Mouse (Mus musculus) B cell, adult 67 days (primary cell): ENCODE data around the gene Pirb. TPM values are rescaled to one million over a fixed set of nuclear protein-coding genes. Genes with fewer than 3 reads are reported as not detected.

Experiments
- total RNA-seq, 2 experiments: library from RNA; stranded (reverse); gene quantifications; 4 replicates each; pipeline ENCODE4 v1.2.4; 2023

Gene Pirb
- total RNA-seq = 10 to 100 TPM; 34.6 to 37.2 TPM

DNA sequence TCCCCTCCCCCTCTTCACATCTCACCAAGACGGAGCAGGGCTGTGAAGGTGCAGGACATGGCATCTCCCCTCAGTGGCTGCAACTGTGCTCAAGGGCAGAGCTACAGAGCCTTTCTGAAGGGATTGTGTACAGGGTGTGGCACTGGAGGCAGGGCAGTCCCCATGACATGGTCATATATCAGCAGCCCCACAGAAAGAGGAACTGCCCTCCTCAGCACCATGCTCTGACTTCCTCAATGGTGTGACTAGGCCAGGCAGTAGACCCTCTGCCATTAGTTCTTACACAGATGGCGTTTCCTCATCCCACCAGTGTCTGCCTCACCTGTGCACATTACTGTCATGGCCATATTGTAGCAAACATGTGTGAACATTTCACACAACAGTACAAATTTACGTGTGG, at the start of gene Pirb:
Gene Pirb (minus strand): TSS at position 124 of the 400 bp plus-strand sequence.

GRCm38 (mm10) chr7:3703879-3704441, 16.2 kb downstream of the Pirb start, which contains the start of gene Rps9:
TSS of gene Rps9 (plus strand) at chr7:3703993.

DNA sequence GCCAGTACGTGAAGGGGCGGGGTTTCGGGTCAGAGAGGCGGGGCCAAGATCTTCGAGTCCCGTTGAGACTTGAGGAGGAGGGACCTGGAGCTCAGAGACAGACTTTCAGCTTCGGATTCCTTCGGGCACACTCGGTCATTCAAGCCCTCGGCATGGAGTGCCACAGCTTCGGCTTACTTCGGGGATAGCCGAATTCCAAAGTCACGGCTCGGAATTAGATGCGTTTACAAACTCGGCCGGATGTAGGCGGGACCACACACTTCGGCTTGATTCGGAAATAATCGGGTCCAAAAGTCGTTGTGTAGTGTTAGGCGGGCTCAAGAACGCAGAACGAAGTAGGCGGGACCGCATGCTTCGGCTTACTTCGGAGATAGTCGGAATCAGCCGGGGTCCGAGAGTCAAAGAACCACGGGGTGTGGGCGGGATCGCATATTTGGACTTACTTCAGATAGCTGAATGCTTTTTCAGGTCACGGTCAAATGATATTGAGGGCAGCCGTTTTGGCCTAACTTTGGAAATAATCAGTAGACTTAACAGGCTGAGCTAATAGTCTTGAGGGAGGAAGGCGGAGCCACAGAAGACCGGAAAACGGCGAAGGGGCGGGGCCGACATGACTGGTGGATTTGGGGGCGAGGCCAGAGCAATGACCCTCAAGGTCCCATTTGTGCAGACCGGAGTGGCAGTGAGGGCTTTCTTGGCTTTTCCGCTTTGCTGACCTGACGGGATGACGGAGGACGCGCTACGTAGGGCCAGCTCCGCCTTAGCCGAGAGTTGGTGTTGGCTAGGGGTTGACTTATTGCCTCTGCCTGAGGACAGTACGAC, 27.0 kb downstream of the Pirb start, which contains the start of gene Mboat7:
Gene Mboat7 (minus strand): TSS at position 537 of the 822 bp plus-strand sequence.

DNA sequence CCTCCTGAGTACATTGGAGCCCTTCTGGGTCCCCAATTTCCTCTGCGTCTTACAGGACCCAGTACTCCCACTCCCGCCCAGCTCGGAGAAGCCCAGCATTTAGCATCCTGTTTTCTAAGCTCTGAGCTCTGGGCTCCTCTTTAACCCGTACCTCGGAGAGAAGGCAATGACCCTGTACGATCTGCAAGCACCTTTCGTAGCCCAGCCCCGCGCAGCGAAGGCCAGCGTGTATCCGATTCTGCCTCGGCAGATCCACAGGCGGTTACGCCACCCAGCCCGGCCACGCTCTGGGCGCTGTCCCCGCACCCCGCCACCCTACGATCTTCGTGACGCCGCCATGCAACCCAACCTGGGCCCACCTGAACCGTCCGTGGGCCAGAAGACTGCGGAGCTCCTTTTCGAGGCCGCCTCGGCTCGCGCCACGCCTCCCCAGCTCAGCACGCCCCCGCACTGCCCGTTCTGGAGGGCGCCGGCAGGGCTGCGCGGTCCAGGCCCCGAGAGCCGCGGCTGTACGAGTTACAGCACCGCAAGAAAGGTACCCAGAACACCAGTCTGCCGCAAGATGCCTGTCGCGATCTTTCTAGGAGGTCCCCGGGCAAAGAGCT, 27.7 kb downstream of the Pirb start, which contains the start of gene Tsen34:
Gene Tsen34 (plus strand): TSS at position 482 of the 605 bp plus-strand sequence.

DNA sequence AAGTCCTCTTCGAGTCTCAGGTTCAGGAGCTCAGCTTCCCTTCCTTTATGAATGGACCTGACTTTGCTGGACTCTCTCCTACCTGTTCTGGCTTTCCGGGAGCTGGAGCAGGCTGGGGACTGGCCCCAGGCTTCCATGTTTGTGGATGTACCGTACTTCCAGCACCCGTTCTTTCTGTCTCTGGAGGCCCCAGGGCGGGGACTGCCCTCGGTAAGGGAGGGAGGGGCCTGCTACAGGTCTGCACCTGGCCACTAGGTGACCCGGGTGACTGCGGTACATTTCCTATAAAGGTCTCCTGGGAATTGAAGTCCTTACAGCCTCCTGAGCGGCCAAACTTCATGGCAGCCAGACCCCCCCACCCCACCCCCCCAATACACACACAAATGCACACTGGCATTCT, 42.8 kb downstream of the Pirb start, which contains the start of gene Tmc4:
Gene Tmc4 (minus strand): TSS at position 212 of the 400 bp plus-strand sequence.

DNA sequence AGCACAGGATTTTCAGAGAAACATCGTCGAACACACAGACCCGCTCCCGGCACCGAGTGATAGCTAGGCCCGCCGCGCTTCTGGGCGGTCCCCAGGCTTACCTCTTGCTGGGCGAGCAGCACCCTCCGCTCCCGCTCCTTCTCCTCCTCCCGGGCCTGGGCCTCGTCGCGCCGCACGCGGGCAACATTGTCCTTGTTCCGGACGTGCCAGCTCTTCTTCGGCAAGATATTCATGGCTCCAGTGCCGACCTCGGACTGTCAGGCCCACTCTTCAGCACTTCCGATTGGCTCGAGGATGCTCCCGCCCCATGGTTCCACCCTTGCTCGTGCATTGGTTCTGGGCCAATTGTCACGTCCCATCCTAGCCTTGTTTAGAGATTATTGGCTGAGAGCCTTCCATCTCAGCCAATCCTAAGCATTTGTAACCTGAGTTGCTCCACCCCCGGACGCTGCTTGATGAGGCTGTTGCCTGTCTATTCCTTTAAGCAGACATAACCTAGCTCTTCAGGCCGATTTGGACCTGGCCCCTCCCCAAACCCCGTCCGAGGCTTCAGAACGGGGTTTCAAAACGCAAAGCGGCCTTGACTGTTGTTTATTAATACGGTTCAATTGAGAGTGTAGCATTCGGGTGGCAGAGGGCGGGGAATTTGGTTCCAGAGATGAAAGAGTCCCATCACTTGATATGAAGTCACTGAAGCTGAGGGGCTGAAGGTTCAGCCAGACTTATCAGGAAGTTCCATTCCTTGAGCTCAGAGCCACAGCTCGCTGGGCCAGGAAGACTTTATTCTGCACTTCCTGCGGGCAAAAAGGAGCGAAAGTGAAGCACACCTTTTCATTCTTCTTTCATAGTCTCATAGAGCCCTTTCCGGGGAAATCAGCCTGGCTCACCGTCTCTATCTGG, 54.7 kb downstream of the Pirb start, which contains the start of gene Leng1:
Gene Leng1 (minus strand): TSS at position 626 of the 900 bp plus-strand sequence.

Other genes with a start within 250 kb of the Pirb start
- gene Tarm1, start 217.8 kb downstream of the Pirb start, total RNA-seq = not detected
- gene Oscar, start 104.2 kb downstream of the Pirb start, total RNA-seq = not detected
- 100 to 1,000 TPM; 279 to 317 TPM for gene Ndufa3, start 103.0 kb downstream of the Pirb start, total RNA-seq
- 10 to 100 TPM; 22.5 to 23.8 TPM for gene Tfpt, start 90.5 kb downstream of the Pirb start, total RNA-seq
- gene Prpf31, start 90.4 kb downstream of the Pirb start, total RNA-seq = 10 to 100 TPM; 62.1 to 76.9 TPM
- gene Cnot3, start 75.1 kb downstream of the Pirb start, total RNA-seq = 100 to 1,000 TPM; 124 to 138 TPM
- 10 to 100 TPM; 10.8 to 11.4 TPM for gene Leng1, start 54.6 kb downstream of the Pirb start, total RNA-seq
- gene Tmc4, start 42.8 kb downstream of the Pirb start, total RNA-seq = 10 to 100 TPM in 1 of 2 experiments, 1 to 10 TPM in 1; 7.6 to 11.1 TPM
- 10 to 100 TPM; 34.0 to 43.8 TPM for gene Tsen34, start 27.5 kb downstream of the Pirb start, total RNA-seq
- 10 to 100 TPM; 67.2 to 71.9 TPM for gene Mboat7, start 26.9 kb downstream of the Pirb start, total RNA-seq
- 1,000 to 10,000 TPM; 1,992 to 2,030 TPM for gene Rps9, start 16.4 kb downstream of the Pirb start, total RNA-seq
- gene Gm15448, start 105.3 kb upstream of the Pirb start, total RNA-seq = 1 to 10 TPM; 6.4 to 6.7 TPM
- gene Pira2, start 124.7 kb upstream of the Pirb start, total RNA-seq = 10 to 100 TPM in 1 of 2 experiments, 1 to 10 TPM in 1; 9.2 to 11.3 TPM
- 1 to 10 TPM; 7.0 to 8.0 TPM for gene Gm14548, start 177.7 kb upstream of the Pirb start, total RNA-seq
- gene Lilra6, start 195.1 kb upstream of the Pirb start, total RNA-seq = 1 to 10 TPM; 6.3 to 7.4 TPM